Mouse (Mus musculus) frontal cortex, adult (tissue): ENCODE results near the gene Fam171a2.

Experiments used
- ATAC-seq: cut with Nextera tagmentation; 2 replicates; pipeline ENCODE4 v1.9.2; 2017; ENCODE audit warnings: mild to moderate bottlenecking, moderate library complexity, mixed read lengths; ENCODE audit not compliant: low TSS enrichment

Fam171a2 gene

GRCm38 (mm10) chr11:102447497-102447896 is at the start of gene Fam171a2:
TSS of gene Fam171a2 (minus strand) at chr11:102447682.
- ATAC-seq: peak; percentile 51

- ATAC-seq: no peak
Measured at GRCm38 (mm10) chr11:102496732-102497131, 49.2 kb upstream of the Fam171a2 start.

- ATAC-seq: no peak
Measured at GRCm38 (mm10) chr11:102496206-102496605, 48.7 kb upstream of the Fam171a2 start.

- no peak for ATAC-seq
Measured at GRCm38 (mm10) chr11:102495742-102496141, 48.3 kb upstream of the Fam171a2 start.

- ATAC-seq: no peak
Measured at GRCm38 (mm10) chr11:102495114-102495513, 47.6 kb upstream of the Fam171a2 start.

GRCm38 (mm10) chr11:102494063-102494650 is 46.7 kb upstream of the Fam171a2 start:
- ATAC-seq: no peak

GRCm38 (mm10) chr11:102493241-102493640 is 45.8 kb upstream of the Fam171a2 start:
- ATAC-seq: no peak

GRCm38 (mm10) chr11:102487901-102488300 is 40.4 kb upstream of the Fam171a2 start:
- ATAC-seq: no peak

- ATAC-seq: peak; percentile 89; the same call in 1 of the 2 replicates
Measured at GRCm38 (mm10) chr11:102486733-102487386, 39.4 kb upstream of the Fam171a2 start.

- ATAC-seq: peak; percentile 81; the same call in 1 of the 2 replicates
Measured at GRCm38 (mm10) chr11:102481779-102482178, 34.3 kb upstream of the Fam171a2 start.

GRCm38 (mm10) chr11:102480897-102481296 is 33.4 kb upstream of the Fam171a2 start:
- peak; percentile 47; the same call in 1 of the 2 replicates for ATAC-seq

- ATAC-seq: no peak
Measured at GRCm38 (mm10) chr11:102480111-102480510, 32.6 kb upstream of the Fam171a2 start.

- ATAC-seq: no peak
Measured at GRCm38 (mm10) chr11:102479581-102479980, 32.1 kb upstream of the Fam171a2 start.

- ATAC-seq: no peak
Measured at GRCm38 (mm10) chr11:102478671-102479070, 31.2 kb upstream of the Fam171a2 start.

GRCm38 (mm10) chr11:102475027-102475426 is 27.5 kb upstream of the Fam171a2 start:
- ATAC-seq: no peak

GRCm38 (mm10) chr11:102469648-102470357 is 22.3 kb upstream of the Fam171a2 start, which contains the start of gene Itga2b:
TSS of gene Itga2b (minus strand) at chr11:102470122.
- no peak for ATAC-seq

- peak; percentile 54 for ATAC-seq
Measured at GRCm38 (mm10) chr11:102467041-102467631, 19.7 kb upstream of the Fam171a2 start.

GRCm38 (mm10) chr11:102465713-102466436 is 18.4 kb upstream of the Fam171a2 start:
- peak; percentile 75 for ATAC-seq

- no peak for ATAC-seq
Measured at GRCm38 (mm10) chr11:102464901-102465300, 17.4 kb upstream of the Fam171a2 start.

- ATAC-seq: no peak
Measured at GRCm38 (mm10) chr11:102461764-102462163, 14.3 kb upstream of the Fam171a2 start.

- ATAC-seq: no peak
Measured at GRCm38 (mm10) chr11:102460541-102460940, 13.1 kb upstream of the Fam171a2 start.
